Mouse (Mus musculus) intestine, postnatal 0 days (tissue): Measurements from ENCODE around the gene Cope. TPM values are rescaled to one million over a fixed set of nuclear protein-coding genes. Genes with fewer than 3 reads are reported as not detected.
A peak's percentile ranks its signal among the peaks of the same experiment; 100 is the strongest.

Experiments
- ATAC-seq: fragments of 200-750 bp; cut with Nextera tagmentation; 2 replicates; pipeline ENCODE4 v1.8.0; 2017; ENCODE audit warnings: mild to moderate bottlenecking, moderate TSS enrichment, moderate library complexity
- H3K27ac ChIP-seq: fragments of 300-500 bp; sonication (generic); 2 replicates; pipeline ENCODE4 v1.5.1; 2014; ENCODE audit warnings: mild to moderate bottlenecking, low read depth, low read length, moderate library complexity
- H3K27me3 ChIP-seq: fragments of 300-500 bp; sonication (generic); replicated peaks from 2 replicates; pipeline ENCODE4 v1.6.1; 2014; ENCODE audit warnings: low read length, mixed read lengths; ENCODE audit not compliant: control insufficient read depth, insufficient read depth
- H3K36me3 ChIP-seq: fragments of 300-500 bp; sonication (generic); 2 replicates; pipeline ENCODE4 v1.6.1; 2014; ENCODE audit warnings: mild to moderate bottlenecking, moderate library complexity; ENCODE audit not compliant: control insufficient read depth, insufficient read depth
- H3K4me1 ChIP-seq: fragments of 300-500 bp; sonication (generic); replicated peaks from 2 replicates; pipeline ENCODE4 v1.6.1; 2014; ENCODE audit warnings: antibody characterized with exemption, low read length, mixed read lengths; ENCODE audit not compliant: control insufficient read depth, insufficient read depth
- H3K4me2 ChIP-seq: fragments of 300-500 bp; sonication (generic); replicated peaks from 2 replicates; pipeline ENCODE4 v1.6.1; 2014; ENCODE audit warnings: low read depth, mild to moderate bottlenecking, moderate library complexity
- H3K4me3 ChIP-seq: fragments of 300-500 bp; sonication (generic); 2 replicates; pipeline ENCODE4 v1.5.1; 2014; ENCODE audit warnings: low read depth, low read length
- H3K9ac ChIP-seq: fragments of 300-500 bp; sonication (generic); 2 replicates; pipeline ENCODE4 v1.6.1; 2014; ENCODE audit warnings: mild to moderate bottlenecking, low read depth, low read length
- H3K9me3 ChIP-seq: fragments of 300-500 bp; sonication (generic); 2 replicates; pipeline ENCODE4 v1.6.1; 2016; ENCODE audit warnings: mixed run types; ENCODE audit not compliant: control insufficient read depth
- CTCF ChIP-seq: sonication (generic); IDR thresholded peaks from 2 replicates; pipeline ENCODE4 v1.5.1; 2016; ENCODE audit warnings: low read depth, mild to moderate bottlenecking, control low read depth, antibody characterized with exemption, moderate library complexity
- WGBS: fragments of 180-500 bp; shearing (Covaris S2); extraction: QIAGEN DNeasy Blood & Tissue Kit; methylation state at CpG from one replicate; pipeline ENCODE4 v1.1.7; 2014; 5-methylcytosine and 5-hydroxymethylcytosine counted together
- polyA plus RNA-seq: library from polyadenylated mRNA; unstranded; fragments of >200 nt; fragmentation: Nextera tagmentation; extraction: Ambion mirVana; gene quantifications from 2 replicates; pipeline ENCODE4 v1.2.1, GENCODE M21; 2015

Cope gene
- 338 and 383 TPM in 2 replicates for polyA plus RNA-seq

GRCm38 (mm10) chr8:70302358-70302890, at the start of gene Cope, which contains the start of gene Ddx49:
Gene Cope (plus strand): TSS chr8:70302518.
Gene Ddx49 (minus strand): TSS chr8:70302489.
- Histone ChIP-seq H3K4me1 (peaks cover 2% of the 10 kb centered on the region; the same call in 1 of the 2 replicates), H3K9me3 (no peaks in the 10 kb centered on the region), H3K36me3 (peaks cover 48% of the 10 kb centered on the region), H3K27me3 (no peaks in the 10 kb centered on the region), H3K9ac (peak within 1 kb of the TSS; percentile 87), H3K27ac (peak within 1 kb of the TSS; percentile 62), H3K4me2 (peak within 1 kb of the TSS; percentile 86), H3K4me3 (peak within 1 kb of the TSS; percentile 91)
- no peak for TF ChIP-seq CTCF
- WGBS = under 1% methylated on average over 40 of the region's 40 CpGs
- peak; percentile 87 for ATAC-seq

DNA sequence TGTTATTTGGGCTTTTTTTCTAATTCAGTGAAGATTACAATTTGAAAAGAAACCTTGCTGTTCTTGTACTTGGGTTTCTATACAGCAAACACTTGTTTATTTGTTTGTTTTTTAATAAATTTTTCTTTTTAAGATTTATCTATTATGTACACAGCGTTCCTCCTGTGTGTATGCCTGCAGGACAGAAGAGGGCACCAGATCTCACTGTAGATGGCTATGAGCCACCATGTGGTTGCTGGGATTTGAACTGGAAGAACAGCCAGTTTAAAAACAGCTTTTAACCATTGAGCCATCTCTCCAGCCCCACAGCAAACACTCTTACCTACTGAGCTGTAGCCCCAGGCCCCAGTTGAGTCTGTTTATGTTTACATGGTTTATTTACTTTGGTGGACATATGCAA, 47.7 kb upstream of the Cope start:
- WGBS = 79% methylated on average over 1 of the region's 1 CpGs
- Histone ChIP-seq H3K4me2 (no peak overlapping the region), H3K36me3 (peaks cover 95% of the 10 kb centered on the region), H3K4me1 (no peaks in the 10 kb centered on the region), H3K27ac (no peak overlapping the region), H3K9me3 (no peaks in the 10 kb centered on the region), H3K27me3 (no peaks in the 10 kb centered on the region), H3K4me3 (no peak overlapping the region), H3K9ac (no peak overlapping the region)
- no peak for ATAC-seq
- TF ChIP-seq CTCF = peak; percentile 54

- Histone ChIP-seq H3K4me1 (no peaks in the 10 kb centered on the region), H3K27ac (no peak overlapping the region), H3K9me3 (no peaks in the 10 kb centered on the region), H3K36me3 (peaks cover 93% of the 10 kb centered on the region), H3K4me3 (no peak overlapping the region), H3K9ac (no peak overlapping the region), H3K27me3 (no peaks in the 10 kb centered on the region), H3K4me2 (no peak overlapping the region)
- no peak for TF ChIP-seq CTCF
- 80% methylated on average over 3 of the region's 3 CpGs for whole genome bisulfite sequencing
- ATAC-seq = no peak
Measured at GRCm38 (mm10) chr8:70257456-70257855, 44.9 kb upstream of the Cope start.

GRCm38 (mm10) chr8:70258600-70258999, 43.7 kb upstream of the Cope start:
- H3K9ac ChIP-seq = no peak overlapping the region
- peaks cover 93% of the 10 kb centered on the region for H3K36me3 ChIP-seq
- no peak overlapping the region for H3K27ac ChIP-seq
- H3K4me3 ChIP-seq = no peak overlapping the region
- no peaks in the 10 kb centered on the region for H3K9me3 ChIP-seq
- 89% methylated on average over 5 of the region's 5 CpGs for WGBS
- no peak for ATAC-seq
- H3K4me2 ChIP-seq = no peak overlapping the region
- no peak for TF ChIP-seq CTCF
- no peaks in the 10 kb centered on the region for H3K4me1 ChIP-seq
- no peaks in the 10 kb centered on the region for H3K27me3 ChIP-seq

DNA sequence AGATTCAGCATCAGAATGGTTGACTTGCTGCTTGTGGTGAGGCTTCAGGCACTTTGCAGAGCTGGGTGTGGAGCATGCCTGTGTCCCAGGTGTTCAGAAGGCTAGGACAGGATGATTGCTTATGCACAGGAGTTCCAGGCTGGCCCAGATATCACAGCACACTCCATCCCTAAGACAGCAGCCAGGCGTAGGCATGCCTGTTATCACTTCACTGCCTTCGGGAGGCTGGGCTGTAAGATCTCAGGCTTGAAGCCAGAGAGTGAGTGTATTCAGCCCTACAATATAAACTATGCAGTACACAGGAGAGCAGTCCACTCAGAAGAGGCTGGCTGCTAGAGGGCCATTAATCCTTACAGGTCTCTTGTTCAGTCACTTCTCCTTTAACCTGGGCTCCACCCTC, 43.3 kb upstream of the Cope start:
- no peak overlapping the region for H3K9ac ChIP-seq
- H3K27ac ChIP-seq = no peak overlapping the region
- H3K36me3 ChIP-seq = peaks cover 93% of the 10 kb centered on the region
- no peaks in the 10 kb centered on the region for H3K27me3 ChIP-seq
- H3K4me1 ChIP-seq = no peaks in the 10 kb centered on the region
- ATAC-seq = no peak
- 82% methylated on average over 2 of the region's 2 CpGs for WGBS
- H3K9me3 ChIP-seq = no peaks in the 10 kb centered on the region
- H3K4me3 ChIP-seq = no peak overlapping the region
- no peak for TF ChIP-seq CTCF
- H3K4me2 ChIP-seq = no peak overlapping the region

DNA sequence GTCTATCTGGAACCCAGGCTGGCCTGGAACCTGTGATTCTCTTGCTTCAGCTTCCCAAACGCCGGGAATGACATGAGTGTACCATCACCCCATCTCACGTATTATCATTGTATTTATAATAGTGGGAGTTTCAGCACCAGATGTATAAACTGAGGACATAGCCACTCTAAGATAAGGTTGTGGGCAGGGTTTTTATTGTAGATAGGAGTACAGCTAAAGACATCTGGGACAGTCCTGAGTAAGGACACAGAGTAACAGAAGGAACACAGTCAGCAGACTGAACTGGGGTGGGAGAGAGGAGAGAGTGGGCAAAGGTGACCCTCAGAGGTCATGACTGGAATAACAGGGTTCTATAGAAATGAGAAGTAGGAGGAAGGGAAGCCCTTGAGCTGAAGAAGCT, 34.6 kb upstream of the Cope start:
- Histone ChIP-seq H3K9ac (no peak overlapping the region), H3K27me3 (no peaks in the 10 kb centered on the region), H3K4me1 (peaks cover 2% of the 10 kb centered on the region; the same call in 1 of the 2 replicates), H3K27ac (no peak overlapping the region), H3K4me3 (no peak overlapping the region), H3K36me3 (peaks cover 21% of the 10 kb centered on the region; the same call in 1 of the 2 replicates), H3K4me2 (no peak overlapping the region), H3K9me3 (no peaks in the 10 kb centered on the region)
- 70% methylated on average over 3 of the region's 3 CpGs for WGBS
- TF ChIP-seq CTCF = no peak
- no peak for ATAC-seq

DNA sequence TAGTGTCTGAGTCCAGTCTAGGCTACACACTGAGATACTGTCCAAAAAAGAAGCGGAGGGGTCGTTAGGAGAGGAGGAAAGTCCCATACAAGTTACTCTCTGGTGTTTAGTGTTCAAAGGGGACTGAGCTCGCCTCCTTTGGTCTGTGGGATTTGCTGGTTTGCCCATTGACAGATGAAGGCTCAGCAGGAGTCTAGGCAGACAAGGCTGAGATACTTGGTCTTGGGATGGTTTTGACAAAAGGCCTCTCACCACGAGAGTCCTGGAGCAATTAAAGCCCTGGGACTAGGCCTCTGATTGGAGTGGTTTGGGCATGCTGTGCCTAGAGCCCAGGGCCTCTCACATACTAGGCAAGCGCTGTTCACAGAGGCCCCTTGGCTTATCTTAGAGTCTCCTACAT, 34.0 kb upstream of the Cope start:
- TF ChIP-seq CTCF = no peak
- Histone ChIP-seq H3K27me3 (no peaks in the 10 kb centered on the region), H3K9me3 (no peaks in the 10 kb centered on the region), H3K4me1 (peaks cover 2% of the 10 kb centered on the region; the same call in 1 of the 2 replicates), H3K4me2 (no peak overlapping the region), H3K27ac (no peak overlapping the region; the same call in 1 of the 2 replicates), H3K9ac (no peak overlapping the region), H3K4me3 (no peak overlapping the region), H3K36me3 (peaks cover 15% of the 10 kb centered on the region; the same call in 1 of the 2 replicates)
- ATAC-seq = no peak
- 59% methylated on average over 5 of the region's 5 CpGs for WGBS
